Mouse (Mus musculus) embryonic fibroblast, embryonic 13.5 days (primary cell): ENCODE results near the gene Mrpl35.

Experiments used
- CTCF ChIP-seq: IDR thresholded peaks from 2 replicates; pipeline ENCODE4 v1.5.1; 2011; ENCODE audit warnings: mild to moderate bottlenecking, control low read depth, low read length, moderate library complexity, borderline replicate concordance; ENCODE audit not compliant: insufficient read depth
- POLR2A ChIP-seq: IDR thresholded peaks from 2 replicates; pipeline ENCODE4 v1.6.1; 2011; ENCODE audit warnings: low read depth, mild to moderate bottlenecking, control low read depth, low read length, moderate library complexity

- TF ChIP-seq POLR2A = no peak
- TF ChIP-seq CTCF = no peak
Measured at GRCm38 (mm10) chr6:71769901-71770690, 56.7 kb downstream of the Mrpl35 start.
